Mouse (Mus musculus) forebrain, embryonic 16.5 days (tissue): ENCODE measurements at regions not wholly inside any gene's neighbourhood (a gene's known extent, or its start where the extent isn't known, plus 50 kb on each side); places are given as distances from the start of the nearest gene placed in this dataset.
A peak's percentile ranks its signal among the peaks of the same experiment; 100 is the strongest.

Experiments used
- ATAC-seq: fragments of 200-750 bp; cut with Nextera tagmentation; 2 replicates; pipeline ENCODE4 v1.8.0; 2017; ENCODE audit warnings: mild to moderate bottlenecking, moderate library complexity
- H3K27ac ChIP-seq: fragments of 300-500 bp; sonication (generic); 2 replicates; pipeline ENCODE4 v1.5.1; 2014; ENCODE audit warnings: low read length, control low read depth
- H3K27me3 ChIP-seq: fragments of 300-500 bp; sonication (generic); replicated peaks from 2 replicates; pipeline ENCODE4 v1.6.1; 2014; ENCODE audit warnings: low read length; ENCODE audit not compliant: control insufficient read depth, insufficient read depth
- H3K36me3 ChIP-seq: fragments of 300-500 bp; sonication (generic); 2 replicates; pipeline ENCODE4 v1.6.1; 2014; ENCODE audit not compliant: control insufficient read depth, insufficient read depth
- H3K4me1 ChIP-seq: fragments of 300-500 bp; sonication (generic); replicated peaks from 2 replicates; pipeline ENCODE4 v1.6.1; 2014; ENCODE audit warnings: low read length; ENCODE audit not compliant: control insufficient read depth, insufficient read depth
- H3K4me2 ChIP-seq: fragments of 300-500 bp; sonication (generic); 2 replicates; pipeline ENCODE4 v1.6.1; 2014; ENCODE audit warnings: mild to moderate bottlenecking, low read length, control low read depth
- H3K4me3 ChIP-seq: fragments of 300-500 bp; sonication (generic); replicated peaks from 2 replicates; pipeline ENCODE4 v1.5.1; 2014; ENCODE audit warnings: mild to moderate bottlenecking, low read length, control low read depth
- H3K9ac ChIP-seq: fragments of 300-500 bp; sonication (generic); replicated peaks from 2 replicates; pipeline ENCODE4 v1.6.1; 2014; ENCODE audit warnings: low read depth, low read length, control low read depth
- H3K9me3 ChIP-seq: fragments of 300-500 bp; sonication (generic); 2 replicates; pipeline ENCODE4 v1.6.1; 2016; ENCODE audit warnings: low read length; ENCODE audit not compliant: control insufficient read depth
- WGBS: fragments of 180-500 bp; shearing (Covaris S2); extraction: QIAGEN DNeasy Blood & Tissue Kit; methylation state at CpG from one replicate; pipeline ENCODE4 v1.1.7; 2014; 5-methylcytosine and 5-hydroxymethylcytosine counted together

GRCm38 (mm10) chr12:25245251-25245650 lies 148.3 kb upstream of the Id2 start:
- Histone ChIP-seq H3K27me3 (no peaks in the 10 kb centered on the region), H3K4me3 (no peak overlapping the region), H3K27ac (no peak overlapping the region), H3K4me1 (peaks cover 13% of the 10 kb centered on the region), H3K4me2 (no peak overlapping the region), H3K9ac (no peak overlapping the region), H3K36me3 (no peaks in the 10 kb centered on the region), H3K9me3 (no peaks in the 10 kb centered on the region)
- no peak for ATAC-seq
- WGBS: 91% methylated on average over 5 of the region's 5 CpGs

- 44% methylated on average over 1 of the region's 1 CpGs for WGBS
- no peak overlapping the region for H3K27ac ChIP-seq
- ATAC-seq: peak; percentile 88
Observed at GRCm38 (mm10) chr12:25244666-25245065, 147.7 kb upstream of the Id2 start.

DNA sequence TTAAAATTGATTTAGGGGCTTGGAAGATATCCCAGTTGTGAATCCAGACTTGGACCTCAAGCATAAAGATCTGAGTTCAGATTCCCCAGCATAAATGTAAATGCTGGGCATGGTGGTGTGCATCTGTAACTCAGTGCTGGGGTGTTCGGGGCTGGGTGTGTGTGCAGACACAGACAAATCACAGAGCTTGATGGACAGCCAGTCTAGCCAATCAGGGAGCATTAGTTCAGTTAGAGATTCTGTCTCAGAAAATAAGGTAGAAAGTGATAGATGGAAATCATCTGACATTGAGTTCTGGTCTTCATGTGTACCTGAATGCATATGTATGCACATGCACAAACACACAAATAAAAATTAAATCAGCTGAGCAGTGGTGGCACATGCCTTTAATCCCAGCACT lies 147.0 kb upstream of the Id2 start:
- no peak overlapping the region for H3K4me3 ChIP-seq
- 87% methylated on average over 1 of the region's 1 CpGs for WGBS
- H3K9me3 ChIP-seq: no peaks in the 10 kb centered on the region
- peaks cover 11% of the 10 kb centered on the region for H3K4me1 ChIP-seq
- H3K27me3 ChIP-seq: no peaks in the 10 kb centered on the region
- no peaks in the 10 kb centered on the region for H3K36me3 ChIP-seq
- no peak overlapping the region for H3K9ac ChIP-seq
- H3K4me2 ChIP-seq: no peak overlapping the region
- no peak overlapping the region for H3K27ac ChIP-seq
- no peak for ATAC-seq

More at GRCm38 (mm10) chr12:25244666-25245065, 147.7 kb upstream of the Id2 start:
- H3K27me3 ChIP-seq: no peaks in the 10 kb centered on the region
- no peaks in the 10 kb centered on the region for H3K36me3 ChIP-seq
- H3K9ac ChIP-seq: no peak overlapping the region
- no peak overlapping the region for H3K4me3 ChIP-seq
- H3K4me2 ChIP-seq: no peak overlapping the region
- no peaks in the 10 kb centered on the region for H3K9me3 ChIP-seq
- H3K4me1 ChIP-seq: peaks cover 13% of the 10 kb centered on the region

DNA sequence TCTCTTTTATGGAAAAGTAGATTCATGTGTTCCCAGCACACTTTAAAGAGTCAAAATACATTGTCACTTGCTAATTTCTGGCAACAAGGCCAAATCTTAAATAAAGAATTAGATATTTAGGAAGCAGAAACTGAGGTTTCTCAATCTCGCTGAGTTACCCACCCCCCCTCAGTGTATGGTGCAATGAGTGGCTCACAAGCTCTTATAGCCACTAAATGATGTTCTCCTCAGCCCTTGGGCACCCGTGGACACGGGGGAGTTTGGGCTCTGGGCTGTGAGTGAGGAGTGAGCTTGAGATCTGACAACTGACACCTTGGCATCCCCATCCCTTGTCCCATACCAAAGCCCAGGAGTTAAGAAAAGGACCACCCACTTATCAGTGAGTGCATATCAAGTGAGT lies 145.4 kb upstream of the Id2 start:
- no peaks in the 10 kb centered on the region for H3K9me3 ChIP-seq
- no peak overlapping the region for H3K4me2 ChIP-seq
- peaks cover 10% of the 10 kb centered on the region for H3K4me1 ChIP-seq
- H3K36me3 ChIP-seq: no peaks in the 10 kb centered on the region
- no peak for ATAC-seq
- H3K9ac ChIP-seq: no peak overlapping the region
- no peaks in the 10 kb centered on the region for H3K27me3 ChIP-seq
- WGBS: 88% methylated on average over 3 of the region's 3 CpGs
- no peak overlapping the region for H3K4me3 ChIP-seq
- no peak overlapping the region for H3K27ac ChIP-seq

DNA sequence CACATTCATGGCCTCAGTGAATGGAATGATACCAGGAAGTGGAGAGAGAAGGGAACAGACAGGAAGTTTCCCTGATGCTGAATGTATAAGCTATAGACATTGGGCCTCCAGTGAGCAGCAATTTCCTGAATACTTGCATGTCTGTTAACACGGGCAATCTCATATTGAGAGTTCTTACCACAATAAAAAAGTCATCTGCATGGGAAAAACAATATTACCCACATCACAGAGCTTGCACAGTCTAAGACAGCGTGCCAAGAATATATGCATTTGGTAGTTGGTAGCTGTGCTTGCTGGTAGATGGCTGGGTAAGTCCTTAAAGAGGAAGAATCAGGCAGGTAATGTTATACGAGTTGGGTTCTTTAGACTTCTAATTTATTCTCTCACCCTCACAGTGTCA lies 144.7 kb upstream of the Id2 start:
- 84% methylated on average over 3 of the region's 3 CpGs for WGBS
- ATAC-seq: no peak
- no peaks in the 10 kb centered on the region for H3K27me3 ChIP-seq

GRCm38 (mm10) chr12:25240796-25241195 lies 143.9 kb upstream of the Id2 start:
- H3K9ac ChIP-seq: no peak overlapping the region
- no peak for ATAC-seq
- H3K27me3 ChIP-seq: no peaks in the 10 kb centered on the region
- H3K36me3 ChIP-seq: no peaks in the 10 kb centered on the region
- H3K4me3 ChIP-seq: no peak overlapping the region
- H3K4me2 ChIP-seq: no peak overlapping the region
- no peaks in the 10 kb centered on the region for H3K9me3 ChIP-seq
- WGBS: 76% methylated on average over 3 of the region's 3 CpGs
- H3K4me1 ChIP-seq: peaks cover 10% of the 10 kb centered on the region
- H3K27ac ChIP-seq: no peak overlapping the region

More for the DNA sequence above, 144.7 kb upstream of the Id2 start:
- Histone ChIP-seq H3K9me3 (no peaks in the 10 kb centered on the region), H3K36me3 (no peaks in the 10 kb centered on the region), H3K9ac (no peak overlapping the region), H3K4me2 (no peak overlapping the region), H3K4me3 (no peak overlapping the region), H3K4me1 (peaks cover 10% of the 10 kb centered on the region), H3K27ac (no peak overlapping the region)

- Histone ChIP-seq H3K9me3 (no peaks in the 10 kb centered on the region), H3K4me1 (peaks cover 11% of the 10 kb centered on the region), H3K27me3 (no peaks in the 10 kb centered on the region), H3K9ac (no peak overlapping the region), H3K4me3 (no peak overlapping the region), H3K36me3 (no peaks in the 10 kb centered on the region), H3K4me2 (no peak overlapping the region), H3K27ac (no peak overlapping the region)
- WGBS: 72% methylated on average over 12 of the region's 12 CpGs
- ATAC-seq: no peak
Observed at GRCm38 (mm10) chr12:25240142-25240541, 143.2 kb upstream of the Id2 start.

GRCm38 (mm10) chr12:25235071-25235470 lies 138.1 kb upstream of the Id2 start:
- H3K4me3 ChIP-seq: no peak overlapping the region
- H3K9ac ChIP-seq: no peak overlapping the region
- H3K36me3 ChIP-seq: no peaks in the 10 kb centered on the region
- no peak for ATAC-seq
- no peaks in the 10 kb centered on the region for H3K27me3 ChIP-seq
- WGBS: 44% methylated on average over 8 of the region's 8 CpGs
- peaks cover 11% of the 10 kb centered on the region for H3K4me1 ChIP-seq
- no peaks in the 10 kb centered on the region for H3K9me3 ChIP-seq
- H3K4me2 ChIP-seq: no peak overlapping the region
- H3K27ac ChIP-seq: peak overlapping the region; percentile 14; the same call in 1 of the 2 replicates

DNA sequence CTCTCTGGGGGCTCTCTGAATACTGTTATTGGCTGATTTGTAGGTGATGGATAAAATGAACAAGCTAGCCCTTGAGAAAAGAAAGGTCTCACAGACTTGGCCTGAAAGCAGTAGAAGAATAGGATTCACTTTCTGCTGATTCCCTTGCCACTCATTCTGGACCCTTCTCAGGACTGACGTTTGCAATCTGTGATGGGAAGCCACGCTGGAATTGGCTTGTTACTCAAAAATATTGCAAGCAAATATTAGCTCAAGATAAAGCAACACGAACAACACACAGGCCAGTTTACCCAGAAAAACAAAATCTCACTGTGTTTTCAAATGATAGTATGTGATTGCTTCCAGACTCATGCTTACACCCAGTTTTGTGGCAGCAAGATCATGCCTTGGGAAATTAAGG lies 137.7 kb upstream of the Id2 start:
- Histone ChIP-seq H3K4me1 (peaks cover 11% of the 10 kb centered on the region), H3K27me3 (no peaks in the 10 kb centered on the region), H3K27ac (peak overlapping the region; percentile 14; the same call in 1 of the 2 replicates), H3K4me2 (no peak overlapping the region), H3K9me3 (no peaks in the 10 kb centered on the region), H3K9ac (no peak overlapping the region), H3K36me3 (no peaks in the 10 kb centered on the region), H3K4me3 (no peak overlapping the region)
- ATAC-seq: no peak
- WGBS: 71% methylated on average over 3 of the region's 3 CpGs

DNA sequence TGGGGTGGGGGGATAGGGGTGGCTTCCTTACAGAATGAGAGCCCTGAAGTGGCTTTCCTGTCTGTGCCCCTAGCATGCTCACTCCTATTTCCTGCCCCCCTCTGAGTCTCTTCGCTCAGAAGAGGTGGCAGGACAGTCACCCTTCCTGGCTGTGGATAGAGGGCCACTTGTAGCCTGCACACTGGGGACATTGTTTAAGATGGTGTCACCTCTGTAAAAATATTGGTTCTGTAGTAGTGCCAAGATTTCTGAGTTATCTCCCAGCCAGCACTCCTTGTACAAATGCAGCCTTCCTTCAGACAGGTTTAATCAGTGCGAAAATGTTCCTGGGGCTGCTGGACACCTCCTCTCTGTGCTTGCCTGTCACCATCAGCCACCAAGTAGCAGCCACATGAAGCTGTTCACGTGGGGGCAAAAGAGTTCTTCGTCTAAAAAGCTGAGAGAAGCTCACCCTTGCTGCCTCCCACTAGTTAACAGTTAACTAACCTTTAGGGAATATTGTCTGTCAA lies 136.1 kb upstream of the Id2 start:
- Histone ChIP-seq H3K9ac (no peak overlapping the region), H3K27ac (no peak overlapping the region), H3K9me3 (no peaks in the 10 kb centered on the region), H3K4me2 (no peak overlapping the region), H3K4me1 (peaks cover 11% of the 10 kb centered on the region), H3K36me3 (no peaks in the 10 kb centered on the region), H3K4me3 (no peak overlapping the region), H3K27me3 (no peaks in the 10 kb centered on the region)
- WGBS: 77% methylated on average over 4 of the region's 4 CpGs
- ATAC-seq: no peak
